Mouse (Mus musculus) hematopoietic multipotent progenitor cell, adult 10-12 weeks (in vitro differentiated cells): ENCODE results near the gene Mrgprb1. TPM values are rescaled to one million over a fixed set of nuclear protein-coding genes. Genes with fewer than 3 reads are reported as not detected.

Source experiments
- polyA plus RNA-seq: library from polyadenylated mRNA; stranded (reverse); fragments of >175 nt; gene quantifications from 2 replicates; pipeline ENCODE4 v1.2.3, GENCODE M21; 2012; ENCODE audit warnings: low replicate concordance

Gene Mrgprb1
- not detected in 2 replicates for polyA plus RNA-seq

GRCm38 (mm10) chr7:48456242-48456641 is at the start of gene Mrgprb1:
TSS of gene Mrgprb1 (minus strand) at chr7:48456342.

GRCm38 (mm10) chr7:48499221-48499620 is 43.1 kb upstream of the Mrgprb1 start, which contains the start of gene Mrgprx2:
TSS of gene Mrgprx2 (minus strand) at chr7:48499321.

Other genes starting within 250 kb of the Mrgprb1 start
- not detected in 2 replicates for gene Mrgprb8, start 67.8 kb downstream of the Mrgprb1 start, polyA plus RNA-seq
- gene Mrgprx2, start 43.0 kb upstream of the Mrgprb1 start, polyA plus RNA-seq = not detected in 2 replicates
- gene Mrgprb2, start 101.7 kb upstream of the Mrgprb1 start, polyA plus RNA-seq = not detected in 2 replicates
- gene Mrgprb3, start 187.5 kb upstream of the Mrgprb1 start, polyA plus RNA-seq = not detected in 2 replicates